Mouse (Mus musculus): ENCODE measurements at regions not wholly inside any gene's neighbourhood (a gene's known extent, or its start where the extent isn't known, plus 50 kb on each side); places are given as distances from the start of the nearest gene placed in this dataset.
"Not testable (repeated sequence)": the region's sequence is repeated elsewhere in the genome, so short reads cannot be mapped to it uniquely, and the experiment has no call there.

- Histone ChIP-seq H3K9me3 (no peaks in the 10 kb centered on the region), H3K9ac (no peak overlapping the region), H3K27me3 (replicated peaks) (no peaks in the 10 kb centered on the region), H3K4me1 (replicated peaks) (no peaks in the 10 kb centered on the region), H3K4me3 (replicated peaks) (no peak overlapping the region), H3K36me3 (no peaks in the 10 kb centered on the region), H3K4me2 (replicated peaks) (no peak overlapping the region), H3K27ac (no peak overlapping the region)
- WGBS, result 73% methylated on average over 4 of the region's 4 CpGs
- no peak for ATAC-seq
These were observed 114.8 kb downstream of the Galc start for GRCm38 (mm10) chr12:98144464-98144863.

- H3K4me2 ChIP-seq (replicated peaks), result no peak overlapping the region
- ATAC-seq, result no peak
- no peaks in the 10 kb centered on the region for H3K27me3 ChIP-seq (replicated peaks)
- WGBS, result 77% methylated on average over 1 of the region's 1 CpGs
- no peaks in the 10 kb centered on the region for H3K36me3 ChIP-seq
- H3K27ac ChIP-seq, result no peak overlapping the region
- no peak overlapping the region for H3K4me3 ChIP-seq (replicated peaks)
- H3K9ac ChIP-seq, result no peak overlapping the region
- no peaks in the 10 kb centered on the region for H3K9me3 ChIP-seq
- no peaks in the 10 kb centered on the region for H3K4me1 ChIP-seq (replicated peaks)
These were observed 116.1 kb downstream of the Galc start for GRCm38 (mm10) chr12:98143170-98143569.

GRCm38 (mm10) chr12:98139906-98140305 lies 119.4 kb downstream of the Galc start:
- H3K27ac ChIP-seq; H3K4me3 ChIP-seq (replicated peaks); H3K36me3 ChIP-seq; H3K27me3 ChIP-seq (replicated peaks); H3K9me3 ChIP-seq; H3K4me2 ChIP-seq (replicated peaks); H3K9ac ChIP-seq; ATAC-seq; H3K4me1 ChIP-seq (replicated peaks): not testable (repeated sequence)
- 88% methylated on average over 3 of the region's 3 CpGs for WGBS

GRCm38 (mm10) chr12:98131276-98131675 lies 128.0 kb downstream of the Galc start:
- H3K9ac ChIP-seq, result no peak overlapping the region
- H3K27me3 ChIP-seq (replicated peaks), result no peaks in the 10 kb centered on the region
- H3K4me3 ChIP-seq (replicated peaks), result no peak overlapping the region
- no peak for ATAC-seq
- H3K27ac ChIP-seq, result no peak overlapping the region
- H3K4me1 ChIP-seq (replicated peaks), result no peaks in the 10 kb centered on the region
- no peak overlapping the region for H3K4me2 ChIP-seq (replicated peaks)
- no peaks in the 10 kb centered on the region for H3K36me3 ChIP-seq
- WGBS, result 75% methylated on average over 5 of the region's 5 CpGs
- H3K9me3 ChIP-seq, result no peaks in the 10 kb centered on the region

- Histone ChIP-seq H3K27me3 (replicated peaks) (no peaks in the 10 kb centered on the region), H3K4me3 (replicated peaks) (no peak overlapping the region), H3K9me3 (no peaks in the 10 kb centered on the region), H3K36me3 (no peaks in the 10 kb centered on the region), H3K9ac (no peak overlapping the region), H3K27ac (no peak overlapping the region), H3K4me1 (replicated peaks) (no peaks in the 10 kb centered on the region), H3K4me2 (replicated peaks) (no peak overlapping the region)
- WGBS, result 77% methylated on average over 3 of the region's 3 CpGs
- no peak for ATAC-seq
These were observed 135.7 kb downstream of the Galc start for GRCm38 (mm10) chr12:98123541-98123940.

GRCm38 (mm10) chr12:98108039-98108438 lies 151.2 kb downstream of the Galc start:
- Histone ChIP-seq H3K36me3 (no peaks in the 10 kb centered on the region), H3K4me3 (replicated peaks) (no peak overlapping the region), H3K9me3 (no peaks in the 10 kb centered on the region), H3K27ac (no peak overlapping the region), H3K27me3 (replicated peaks) (no peaks in the 10 kb centered on the region), H3K4me1 (replicated peaks) (no peaks in the 10 kb centered on the region), H3K4me2 (replicated peaks) (no peak overlapping the region), H3K9ac (no peak overlapping the region)
- no peak for ATAC-seq
- WGBS, result 80% methylated on average over 9 of the region's 9 CpGs

- WGBS, result 54% methylated on average over 10 of the region's 10 CpGs
- H3K9ac ChIP-seq, result no peak overlapping the region
- no peaks in the 10 kb centered on the region for H3K36me3 ChIP-seq
- no peak for ATAC-seq
- no peak overlapping the region for H3K4me3 ChIP-seq (replicated peaks)
- H3K27ac ChIP-seq, result no peak overlapping the region
- no peaks in the 10 kb centered on the region for H3K9me3 ChIP-seq
- H3K27me3 ChIP-seq (replicated peaks), result no peaks in the 10 kb centered on the region
- H3K4me1 ChIP-seq (replicated peaks), result no peaks in the 10 kb centered on the region
- H3K4me2 ChIP-seq (replicated peaks), result no peak overlapping the region
These were observed 152.2 kb downstream of the Galc start for GRCm38 (mm10) chr12:98106789-98107684.

GRCm38 (mm10) chr12:98106151-98106788 lies 153.0 kb downstream of the Galc start:
- Histone ChIP-seq H3K9me3 (no peaks in the 10 kb centered on the region), H3K36me3 (no peaks in the 10 kb centered on the region), H3K4me1 (replicated peaks) (no peaks in the 10 kb centered on the region), H3K4me2 (replicated peaks) (no peak overlapping the region), H3K27ac (no peak overlapping the region), H3K27me3 (replicated peaks) (no peaks in the 10 kb centered on the region), H3K4me3 (replicated peaks) (no peak overlapping the region), H3K9ac (no peak overlapping the region)
- WGBS, result 47% methylated on average over 3 of the region's 3 CpGs
- ATAC-seq, result no peak

GRCm38 (mm10) chr12:98105749-98106148 lies 153.5 kb downstream of the Galc start:
- no peaks in the 10 kb centered on the region for H3K36me3 ChIP-seq
- H3K27ac ChIP-seq, result no peak overlapping the region
- H3K4me3 ChIP-seq (replicated peaks), result no peak overlapping the region
- no peaks in the 10 kb centered on the region for H3K4me1 ChIP-seq (replicated peaks)
- no peaks in the 10 kb centered on the region for H3K9me3 ChIP-seq
- no peaks in the 10 kb centered on the region for H3K27me3 ChIP-seq (replicated peaks)
- no peak overlapping the region for H3K9ac ChIP-seq
- no peak overlapping the region for H3K4me2 ChIP-seq (replicated peaks)
- ATAC-seq, result no peak

GRCm38 (mm10) chr12:98090171-98090570 lies 169.1 kb downstream of the Galc start:
- Histone ChIP-seq H3K4me1 (replicated peaks) (no peaks in the 10 kb centered on the region), H3K27ac (no peak overlapping the region), H3K9ac (no peak overlapping the region), H3K27me3 (replicated peaks) (no peaks in the 10 kb centered on the region), H3K9me3 (no peaks in the 10 kb centered on the region), H3K36me3 (no peaks in the 10 kb centered on the region), H3K4me3 (replicated peaks) (no peak overlapping the region), H3K4me2 (replicated peaks) (no peak overlapping the region)
- WGBS, result 67% methylated on average over 5 of the region's 5 CpGs
- no peak for ATAC-seq

GRCm38 (mm10) chr12:98078351-98078750 lies 180.9 kb downstream of the Galc start:
- no peak overlapping the region for H3K4me3 ChIP-seq (replicated peaks)
- no peak for ATAC-seq
- 93% methylated on average over 1 of the region's 1 CpGs for WGBS

GRCm38 (mm10) chr12:98075580-98075979 lies 183.7 kb downstream of the Galc start:
- Histone ChIP-seq H3K4me3 (replicated peaks) (no peak overlapping the region), H3K9me3 (no peaks in the 10 kb centered on the region), H3K4me2 (replicated peaks) (no peak overlapping the region), H3K36me3 (no peaks in the 10 kb centered on the region), H3K27me3 (replicated peaks) (no peaks in the 10 kb centered on the region), H3K4me1 (replicated peaks) (no peaks in the 10 kb centered on the region), H3K9ac (no peak overlapping the region), H3K27ac (no peak overlapping the region)
- ATAC-seq, result no peak
- 66% methylated on average over 2 of the region's 2 CpGs for WGBS

More at GRCm38 (mm10) chr12:98078351-98078750, 180.9 kb downstream of the Galc start:
- no peak overlapping the region for H3K4me2 ChIP-seq (replicated peaks)
- no peak overlapping the region for H3K9ac ChIP-seq
- no peaks in the 10 kb centered on the region for H3K9me3 ChIP-seq
- no peak overlapping the region for H3K27ac ChIP-seq
- no peaks in the 10 kb centered on the region for H3K4me1 ChIP-seq (replicated peaks)
- H3K36me3 ChIP-seq, result no peaks in the 10 kb centered on the region
- no peaks in the 10 kb centered on the region for H3K27me3 ChIP-seq (replicated peaks)

- Histone ChIP-seq H3K9me3 (no peaks in the 10 kb centered on the region), H3K9ac (no peak overlapping the region), H3K27me3 (replicated peaks) (no peaks in the 10 kb centered on the region), H3K4me2 (replicated peaks) (no peak overlapping the region), H3K27ac (no peak overlapping the region), H3K4me1 (replicated peaks) (no peaks in the 10 kb centered on the region), H3K4me3 (replicated peaks) (no peak overlapping the region), H3K36me3 (no peaks in the 10 kb centered on the region)
- 60% methylated on average over 2 of the region's 2 CpGs for WGBS
- no peak for ATAC-seq
These were observed 190.1 kb downstream of the Galc start for GRCm38 (mm10) chr12:98069110-98069509.

All from intestine, embryonic 15.5 days (tissue).